ENCODE assay signal across 30 mouse cellular contexts in the genomic region with DNA sequence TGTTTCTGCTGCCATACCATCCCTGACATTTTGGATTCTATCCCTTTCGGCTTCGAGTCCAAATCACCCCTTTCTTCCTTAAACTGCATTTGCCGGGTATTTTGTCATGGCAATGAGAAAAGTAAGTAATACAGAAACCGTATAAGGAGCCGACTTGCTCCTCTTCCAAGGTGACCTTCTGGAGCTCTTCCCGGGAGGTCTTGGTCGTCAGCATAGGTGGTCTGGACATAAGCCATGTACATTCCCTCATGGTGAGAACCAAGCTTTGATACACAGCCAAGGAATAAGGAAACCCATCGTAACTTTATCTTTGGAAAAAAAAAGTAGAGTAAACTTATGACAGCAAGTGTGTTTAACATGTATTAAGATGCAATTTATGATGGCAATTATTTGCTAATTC. TPM values are rescaled to one million over a fixed set of nuclear protein-coding genes. Genes with fewer than 3 reads are reported as not detected.
"Had no signal": no experiment of that assay in that cellular context is flagged by ENCODE, and none has a peak within 500 bp of the region (broad histone marks: within the 10 kb centered on the region; RNA-seq: fewer than 3 reads in every experiment).

No protein-coding gene starts in this region.

- H3K27me3 ChIP-seq: limb, embryonic 12.5 days; limb, embryonic 13.5 days; limb, embryonic 15.5 days; liver, embryonic 13.5 days; liver, embryonic 15.5 days; lung, embryonic 15.5 days; midbrain, embryonic 12.5 days; midbrain, embryonic 13.5 days; midbrain, embryonic 15.5 days had no signal

- H3K36me3 ChIP-seq: limb, embryonic 10.5 days; limb, embryonic 12.5 days; limb, embryonic 13.5 days; limb, embryonic 15.5 days; liver, embryonic 12.5 days; liver, embryonic 13.5 days; liver, embryonic 15.5 days; lung, embryonic 15.5 days; midbrain, embryonic 10.5 days; midbrain, embryonic 12.5 days; midbrain, embryonic 13.5 days; midbrain, embryonic 15.5 days had no signal

- H3K9ac ChIP-seq: limb, embryonic 12.5 days; limb, embryonic 13.5 days; limb, embryonic 15.5 days; liver, embryonic 12.5 days; liver, embryonic 13.5 days; liver, embryonic 14.5 days; liver, embryonic 15.5 days; liver, postnatal 0 days; lung, embryonic 15.5 days; midbrain, embryonic 12.5 days; midbrain, embryonic 13.5 days; midbrain, embryonic 15.5 days had no signal

- ATAC-seq: liver, embryonic 12.5 days; liver, postnatal 0 days; lung, postnatal 0 days; midbrain, embryonic 13.5 days; midbrain, embryonic 15.5 days; midbrain, embryonic 16.5 days had no signal

- H3K4me2 ChIP-seq: limb, embryonic 12.5 days; limb, embryonic 13.5 days; limb, embryonic 15.5 days; liver, embryonic 11.5 days; liver, embryonic 12.5 days; liver, embryonic 13.5 days; liver, embryonic 15.5 days; lung, embryonic 15.5 days; midbrain, embryonic 11.5 days; midbrain, embryonic 12.5 days; midbrain, embryonic 13.5 days; midbrain, embryonic 15.5 days had no signal

- H3K4me1 ChIP-seq: limb, embryonic 10.5 days; limb, embryonic 12.5 days; limb, embryonic 13.5 days; limb, embryonic 15.5 days; liver, embryonic 12.5 days; liver, embryonic 13.5 days; liver, embryonic 15.5 days; lung, embryonic 15.5 days; midbrain, embryonic 10.5 days; midbrain, embryonic 12.5 days; midbrain, embryonic 13.5 days; midbrain, embryonic 15.5 days had no signal

- DNase-seq: left cerebral cortex, postnatal 4 days; liver; liver, embryonic 13.5 days; liver, postnatal 0 days; lung, adult 18-20 months; lung, adult 2 months; lung, postnatal 10 days; lung, postnatal 14 days; lung, postnatal 36 days; midbrain, embryonic 14.5 days had no signal

- H3K27ac ChIP-seq: left cerebral cortex, adult 2 months; limb, embryonic 10.5 days; limb, embryonic 12.5 days; limb, embryonic 13.5 days; limb, embryonic 15.5 days; liver, embryonic 12.5 days; liver, embryonic 13.5 days; liver, embryonic 14.5 days; liver, embryonic 15.5 days; lung, embryonic 15.5 days; macrophage; midbrain, embryonic 10.5 days; midbrain, embryonic 12.5 days; midbrain, embryonic 13.5 days; midbrain, embryonic 15.5 days had no signal

- H3K9me3 ChIP-seq: limb, embryonic 10.5 days; limb, embryonic 13.5 days; limb, embryonic 15.5 days; liver, embryonic 12.5 days; liver, embryonic 13.5 days; liver, embryonic 15.5 days; lung, embryonic 15.5 days; megakaryocyte, embryonic 14.5 days; midbrain, embryonic 12.5 days; midbrain, embryonic 13.5 days; midbrain, embryonic 15.5 days had no signal

- H3K4me3 ChIP-seq: left cerebral cortex, adult 2 months; limb, embryonic 10.5 days; limb, embryonic 12.5 days; limb, embryonic 13.5 days; limb, embryonic 15.5 days; liver, embryonic 12.5 days; liver, embryonic 13.5 days; liver, embryonic 15.5 days; lung, embryonic 15.5 days; megakaryocyte, embryonic 14.5 days; midbrain, embryonic 10.5 days; midbrain, embryonic 12.5 days; midbrain, embryonic 13.5 days; midbrain, embryonic 15.5 days; myocyte had no signal

RNA-seq across cellular contexts. Expression of a gene that starts 15.1 kb away (rescaled TPM):
- polyA plus RNA-seq: myocyte had no signal
